Mouse (Mus musculus): Measurements from ENCODE around the gene Dlst. TPM values are rescaled to one million over a fixed set of nuclear protein-coding genes. Genes with fewer than 3 reads are reported as not detected.
A peak's percentile ranks its signal among the peaks of the same experiment; 100 is the strongest.

Dlst gene
- polyA plus RNA-seq (2015; fragmentation: Nextera tagmentation; extraction: Ambion mirVana), result 70.7 and 72.5 TPM in 2 replicates

DNA sequence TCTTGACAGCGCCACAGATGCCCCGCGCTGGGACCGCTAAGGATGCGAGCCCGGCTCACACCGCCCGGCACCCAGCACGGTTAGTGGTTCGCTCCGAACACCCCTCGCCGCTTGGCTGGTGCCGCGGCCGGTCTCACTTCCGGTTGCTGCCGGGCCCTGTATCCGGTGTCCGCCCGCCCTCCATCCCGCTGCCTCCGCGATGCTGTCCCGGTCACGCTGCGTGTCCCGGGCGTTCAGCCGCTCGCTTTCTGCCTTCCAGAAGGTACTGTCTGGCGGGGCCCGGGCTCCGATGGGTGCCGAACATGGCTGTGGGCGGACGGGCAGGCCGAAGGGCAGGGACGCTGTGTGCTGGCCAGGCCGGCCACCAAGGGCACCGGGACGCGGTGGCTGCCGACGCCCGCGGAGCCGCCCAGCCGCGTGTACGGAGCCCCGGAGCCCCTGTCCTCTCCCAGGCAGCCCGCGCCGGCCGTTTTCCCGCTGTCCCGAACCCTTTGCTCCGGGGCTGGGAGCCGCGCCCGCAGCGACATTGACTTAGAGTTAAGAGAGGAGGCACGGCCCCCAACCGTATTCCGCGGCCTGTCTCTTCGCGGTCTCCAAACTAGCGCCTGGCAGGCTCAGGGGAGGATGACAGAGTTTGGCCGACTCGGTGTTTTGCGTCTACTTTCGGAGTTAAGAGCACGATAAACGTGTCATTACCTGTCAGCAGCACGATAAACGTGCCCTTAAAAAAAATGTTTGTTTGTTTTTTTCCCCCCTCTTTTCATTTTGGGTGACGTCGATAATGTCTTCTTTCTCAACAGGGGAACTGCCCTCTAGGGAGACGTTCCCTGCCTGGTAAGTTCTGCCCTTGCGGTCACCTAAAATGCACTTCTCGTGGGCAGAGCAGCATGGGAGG is at the start of gene Dlst, which contains the start of gene Prox2:
TSS of gene Dlst (plus strand) at position 136 of the 895 bp plus-strand sequence.
TSS of gene Prox2 (minus strand) at position 62 of the 895 bp plus-strand sequence.
- Histone ChIP-seq H3K27ac (ENCODE audit: low read length) (peak within 1 kb of the TSS; percentile 90), H3K9me3 (ENCODE audit: low read length) (no peaks in the 10 kb centered on the region), H3K4me3 (ENCODE audit: low read depth, low read length) (peak within 1 kb of the TSS; percentile 98), H3K9ac (replicated peaks; ENCODE audit: low read depth) (peak within 1 kb of the TSS; percentile 95), H3K27me3 (replicated peaks; ENCODE audit: insufficient read depth, low read length) (no peaks in the 10 kb centered on the region), H3K36me3 (ENCODE audit: insufficient read depth, low read length) (no peaks in the 10 kb centered on the region), H3K4me1 (ENCODE audit: insufficient read depth, low read depth, low read length) (peaks cover 29% of the 10 kb centered on the region; the same call in 1 of the 2 replicates), H3K4me2 (replicated peaks; ENCODE audit: low read depth, low read length) (peak within 1 kb of the TSS; percentile 81)
- no peak for TF ChIP-seq CTCF (IDR thresholded peaks at IDR 0.05)
- no peak; the same call in 1 of the 2 replicates for TF ChIP-seq EP300 (IDR thresholded peaks at IDR 0.05)
- under 1% methylated on average over 62 of the region's 83 CpGs for WGBS
- DNase-seq (ENCODE audit: low spot score), result peak; percentile 93
- ATAC-seq, result peak; percentile 98

DNA sequence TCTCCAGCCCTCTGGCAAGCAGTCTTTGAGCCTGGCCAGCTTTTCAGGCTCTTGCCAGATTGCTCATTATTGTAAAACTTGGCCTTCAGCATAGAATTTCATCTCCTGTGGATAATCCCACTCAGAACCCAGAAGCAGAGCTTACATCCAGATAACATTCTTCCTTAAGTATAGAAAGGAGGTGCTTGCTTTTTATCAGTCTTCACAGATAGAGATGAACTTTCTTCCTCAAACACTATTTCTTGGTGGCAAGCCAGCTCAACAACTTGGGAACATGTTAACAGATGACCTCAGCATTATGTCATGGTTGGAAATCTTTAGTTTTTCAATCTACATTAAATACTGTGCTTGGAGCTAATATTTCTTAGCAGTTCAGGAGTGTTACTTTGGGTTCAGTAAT is 39.6 kb upstream of the Dlst start:
- no peaks in the 10 kb centered on the region for H3K9me3 ChIP-seq (ENCODE audit: low read length)
- H3K4me3 ChIP-seq (ENCODE audit: low read depth, low read length), result no peak overlapping the region
- no peak for ATAC-seq
- TF ChIP-seq EP300 (IDR thresholded peaks at IDR 0.05) (no peak), CTCF (IDR thresholded peaks at IDR 0.05) (no peak)
- DNase-seq (ENCODE audit: low spot score), result no peak
- H3K27me3 ChIP-seq (replicated peaks; ENCODE audit: insufficient read depth, low read length), result no peaks in the 10 kb centered on the region
- no peak overlapping the region for H3K27ac ChIP-seq (ENCODE audit: low read length)
- peaks cover 25% of the 10 kb centered on the region; the same call in 1 of the 2 replicates for H3K36me3 ChIP-seq (ENCODE audit: insufficient read depth, low read length)
- H3K9ac ChIP-seq (replicated peaks; ENCODE audit: low read depth), result no peak overlapping the region
- H3K4me1 ChIP-seq (ENCODE audit: insufficient read depth, low read depth, low read length), result no peaks in the 10 kb centered on the region
- H3K4me2 ChIP-seq (replicated peaks; ENCODE audit: low read depth, low read length), result no peak overlapping the region

DNA sequence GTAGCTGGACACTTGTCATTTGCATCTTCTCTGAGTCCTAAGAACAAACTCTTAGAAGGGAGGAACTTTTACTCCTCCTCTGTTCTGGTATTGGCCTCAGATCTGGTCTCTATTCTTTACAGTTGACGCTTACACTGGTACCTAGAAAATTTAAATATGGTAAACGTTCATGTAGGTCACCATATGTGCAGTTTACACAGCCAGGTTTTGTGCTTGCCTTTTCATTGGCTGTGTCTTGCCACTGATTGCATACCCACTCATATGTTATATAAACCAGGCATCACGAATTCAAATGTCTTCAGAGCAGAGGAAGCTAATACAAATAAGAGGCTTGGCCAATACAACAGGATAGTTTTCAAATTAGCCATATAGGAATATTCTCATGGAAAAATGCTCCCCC is 33.5 kb upstream of the Dlst start:
- Histone ChIP-seq H3K4me2 (replicated peaks; ENCODE audit: low read depth, low read length) (no peak overlapping the region), H3K9me3 (ENCODE audit: low read length) (no peaks in the 10 kb centered on the region), H3K9ac (replicated peaks; ENCODE audit: low read depth) (no peak overlapping the region), H3K36me3 (ENCODE audit: insufficient read depth, low read length) (peaks cover 7% of the 10 kb centered on the region; the same call in 1 of the 2 replicates), H3K27ac (ENCODE audit: low read length) (no peak overlapping the region), H3K27me3 (replicated peaks; ENCODE audit: insufficient read depth, low read length) (no peaks in the 10 kb centered on the region), H3K4me1 (ENCODE audit: insufficient read depth, low read depth, low read length) (no peaks in the 10 kb centered on the region), H3K4me3 (ENCODE audit: low read depth, low read length) (no peak overlapping the region)
- TF ChIP-seq CTCF (IDR thresholded peaks at IDR 0.05), result no peak
- TF ChIP-seq EP300 (IDR thresholded peaks at IDR 0.05), result no peak
- DNase-seq (ENCODE audit: low spot score) (no peak), ATAC-seq (no peak)
- WGBS, result 83% methylated on average over 3 of the region's 3 CpGs

DNA sequence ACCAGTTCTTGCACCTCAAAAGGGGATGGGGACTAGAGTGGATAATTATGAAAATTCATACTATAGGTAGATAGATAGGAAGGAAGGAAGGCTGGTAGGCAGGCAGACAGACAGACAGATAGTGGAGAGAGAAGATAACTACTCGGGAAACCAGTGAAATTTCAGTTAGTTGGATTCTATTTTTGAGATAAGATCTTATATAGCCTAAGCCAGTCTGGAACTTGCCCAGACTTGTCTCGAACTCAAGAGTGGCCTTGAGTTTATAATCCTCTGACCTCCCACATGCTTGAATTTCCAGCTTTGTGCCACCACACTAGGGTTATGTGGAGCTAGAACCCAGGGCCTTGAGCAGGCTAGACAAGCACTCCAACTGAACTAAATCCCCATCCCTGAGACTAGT is 26.4 kb upstream of the Dlst start:
- Histone ChIP-seq H3K9me3 (ENCODE audit: low read length) (no peaks in the 10 kb centered on the region), H3K27ac (ENCODE audit: low read length) (no peak overlapping the region), H3K4me1 (ENCODE audit: insufficient read depth, low read depth, low read length) (no peaks in the 10 kb centered on the region), H3K27me3 (replicated peaks; ENCODE audit: insufficient read depth, low read length) (no peaks in the 10 kb centered on the region), H3K4me3 (ENCODE audit: low read depth, low read length) (no peak overlapping the region), H3K9ac (replicated peaks; ENCODE audit: low read depth) (no peak overlapping the region), H3K36me3 (ENCODE audit: insufficient read depth, low read length) (no peaks in the 10 kb centered on the region), H3K4me2 (replicated peaks; ENCODE audit: low read depth, low read length) (no peak overlapping the region)
- no peak for DNase-seq (ENCODE audit: low spot score)
- 58% methylated on average over 2 of the region's 2 CpGs for WGBS
- ATAC-seq, result no peak
- no peak for TF ChIP-seq CTCF (IDR thresholded peaks at IDR 0.05)
- TF ChIP-seq EP300 (IDR thresholded peaks at IDR 0.05), result no peak

DNA sequence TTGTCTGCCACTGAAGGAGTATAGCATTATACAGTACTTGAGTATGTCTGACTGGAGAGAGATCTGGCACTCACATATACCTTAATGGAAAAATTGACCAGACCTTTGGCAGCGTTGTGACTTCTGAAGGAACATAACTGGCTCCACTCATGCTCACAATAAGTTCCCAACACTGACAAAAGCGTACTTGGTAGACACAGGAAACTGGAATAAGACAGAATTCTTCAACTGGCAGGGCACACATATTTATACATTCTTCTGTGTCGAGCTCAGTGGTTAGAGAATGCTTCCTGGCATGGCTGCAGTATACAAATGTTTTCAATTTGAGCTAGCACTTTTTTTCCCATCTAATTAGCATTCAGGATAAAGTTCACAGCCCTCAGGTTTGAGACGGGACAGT is 25.7 kb upstream of the Dlst start:
- 70% methylated on average over 4 of the region's 4 CpGs for WGBS
- no peak for TF ChIP-seq CTCF (IDR thresholded peaks at IDR 0.05)
- no peak for TF ChIP-seq EP300 (IDR thresholded peaks at IDR 0.05)

DNA sequence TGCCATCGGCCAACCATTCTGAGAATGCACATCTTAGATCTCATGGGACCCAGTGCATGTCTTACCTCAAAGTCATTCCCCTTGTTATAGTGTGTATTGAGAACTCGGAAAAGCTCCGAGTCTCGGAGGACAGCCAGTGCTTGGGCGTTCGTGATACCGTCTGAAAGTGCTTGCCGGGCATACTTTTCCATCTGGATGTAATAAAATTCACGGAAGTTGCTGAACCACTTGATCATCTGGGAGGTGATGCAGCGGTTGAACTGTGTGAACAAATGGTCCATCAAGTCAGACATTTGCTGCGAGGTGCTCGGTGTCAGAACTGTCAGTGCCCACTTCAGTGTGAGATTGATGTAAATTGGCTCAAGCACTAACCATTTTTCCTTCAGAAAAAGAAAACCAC is 22.8 kb upstream of the Dlst start:
- Histone ChIP-seq H3K4me2 (replicated peaks; ENCODE audit: low read depth, low read length) (no peak overlapping the region), H3K27me3 (replicated peaks; ENCODE audit: insufficient read depth, low read length) (no peaks in the 10 kb centered on the region), H3K36me3 (ENCODE audit: insufficient read depth, low read length) (no peaks in the 10 kb centered on the region), H3K9me3 (ENCODE audit: low read length) (no peaks in the 10 kb centered on the region), H3K4me1 (ENCODE audit: insufficient read depth, low read depth, low read length) (no peaks in the 10 kb centered on the region), H3K9ac (replicated peaks; ENCODE audit: low read depth) (no peak overlapping the region), H3K27ac (ENCODE audit: low read length) (no peak overlapping the region), H3K4me3 (ENCODE audit: low read depth, low read length) (no peak overlapping the region)
- TF ChIP-seq EP300 (IDR thresholded peaks at IDR 0.05) (no peak), CTCF (IDR thresholded peaks at IDR 0.05) (no peak)
- WGBS, result 91% methylated on average over 12 of the region's 12 CpGs
- no peak for ATAC-seq
- DNase-seq (ENCODE audit: low spot score), result no peak

More for the DNA sequence above, 25.7 kb upstream of the Dlst start:
- Histone ChIP-seq H3K4me2 (replicated peaks; ENCODE audit: low read depth, low read length) (no peak overlapping the region), H3K36me3 (ENCODE audit: insufficient read depth, low read length) (no peaks in the 10 kb centered on the region), H3K4me3 (ENCODE audit: low read depth, low read length) (no peak overlapping the region), H3K9ac (replicated peaks; ENCODE audit: low read depth) (no peak overlapping the region), H3K27me3 (replicated peaks; ENCODE audit: insufficient read depth, low read length) (no peaks in the 10 kb centered on the region), H3K27ac (ENCODE audit: low read length) (no peak overlapping the region), H3K9me3 (ENCODE audit: low read length) (no peaks in the 10 kb centered on the region), H3K4me1 (ENCODE audit: insufficient read depth, low read depth, low read length) (no peaks in the 10 kb centered on the region)
- ATAC-seq (peak; percentile 46; the same call in 1 of the 2 replicates), DNase-seq (ENCODE audit: low spot score) (no peak)

All from lung, postnatal 0 days (tissue).